Mouse (Mus musculus) heart, embryonic 14.5 days (tissue): ENCODE results near the gene Lhx3. TPM values are rescaled to one million over a fixed set of nuclear protein-coding genes. Genes with fewer than 3 reads are reported as not detected.

ENCODE experiments used
- ATAC-seq: fragments of 200-750 bp; cut with Nextera tagmentation; 2 replicates; pipeline ENCODE4 v1.8.0; 2017; ENCODE audit warnings: low read depth, moderate TSS enrichment; ENCODE audit not compliant: insufficient number of reproducible peaks, insufficient read depth, low FRiP score
- H3K27ac ChIP-seq, 2 experiments: fragments of 200-500 bp in 1 of 2; fragments of 300-500 bp in 1 of 2; sonication (generic) in 1 of 2; replicated peaks in 1 of 2; 2 replicates each; pipeline ENCODE4 v1.5.1; 2012 to 2014; ENCODE audit warnings: low read depth in 2 of 2, low read length in 2 of 2, control low read depth in 1 of 2, mild to moderate bottlenecking in 1 of 2, mixed read lengths in 1 of 2; ENCODE audit not compliant: control insufficient read depth in 1 of 2, insufficient read depth in 1 of 2
- H3K27me3 ChIP-seq: fragments of 300-500 bp; sonication (generic); 2 replicates; pipeline ENCODE4 v1.6.1; 2014; ENCODE audit warnings: mild to moderate bottlenecking, low read length, control low read depth; ENCODE audit not compliant: control insufficient read depth, insufficient read depth
- H3K36me3 ChIP-seq: fragments of 300-500 bp; sonication (generic); 2 replicates; pipeline ENCODE4 v1.6.1; 2014; ENCODE audit warnings: mild to moderate bottlenecking, control low read depth, low read length, mixed read lengths; ENCODE audit not compliant: control insufficient read depth, insufficient read depth
- H3K4me1 ChIP-seq, 2 experiments: fragments of 200-500 bp in 1 of 2; fragments of 300-500 bp in 1 of 2; sonication (generic) in 1 of 2; 2 replicates each; pipeline ENCODE4 v1.6.1; 2012 to 2014; ENCODE audit warnings: low read length in 2 of 2, control low read depth in 1 of 2, mixed read lengths in 1 of 2; ENCODE audit not compliant: control insufficient read depth in 2 of 2, insufficient read depth in 2 of 2
- H3K4me2 ChIP-seq: fragments of 300-500 bp; sonication (generic); 2 replicates; pipeline ENCODE4 v1.6.1; 2014; ENCODE audit warnings: mild to moderate bottlenecking, low read length
- H3K4me3 ChIP-seq, 2 experiments: fragments of 200-500 bp in 1 of 2; fragments of 300-500 bp in 1 of 2; sonication (generic) in 1 of 2; 2 replicates each; pipeline ENCODE4 v1.5.1; 2012 to 2014; ENCODE audit warnings: low read length in 2 of 2, mild to moderate bottlenecking in 2 of 2, control low read depth in 1 of 2, low read depth in 1 of 2, moderate library complexity in 1 of 2; ENCODE audit not compliant: control insufficient read depth in 1 of 2, insufficient read depth in 1 of 2
- H3K9ac ChIP-seq: fragments of 300-500 bp; sonication (generic); 2 replicates; pipeline ENCODE4 v1.6.1; 2014; ENCODE audit warnings: mild to moderate bottlenecking, low read length
- H3K9me3 ChIP-seq: fragments of 300-500 bp; sonication (generic); 2 replicates; pipeline ENCODE4 v1.6.1; 2016; ENCODE audit warnings: low read length, control low read depth; ENCODE audit not compliant: control insufficient read depth
- WGBS: fragments of 180-500 bp; shearing (Covaris S2); extraction: QIAGEN DNeasy Blood & Tissue Kit; methylation state at CpG from one replicate; pipeline ENCODE4 v1.1.7; 2014; 5-methylcytosine and 5-hydroxymethylcytosine counted together
- polyA plus RNA-seq: library from polyadenylated mRNA; unstranded; fragments of >200 nt; fragmentation: Nextera tagmentation; extraction: Ambion mirVana; gene quantifications from 2 replicates; pipeline ENCODE4 v1.2.1, GENCODE M21; 2014

Gene Lhx3
- polyA plus RNA-seq, 1 experiment from 2014 or later = not detected

DNA sequence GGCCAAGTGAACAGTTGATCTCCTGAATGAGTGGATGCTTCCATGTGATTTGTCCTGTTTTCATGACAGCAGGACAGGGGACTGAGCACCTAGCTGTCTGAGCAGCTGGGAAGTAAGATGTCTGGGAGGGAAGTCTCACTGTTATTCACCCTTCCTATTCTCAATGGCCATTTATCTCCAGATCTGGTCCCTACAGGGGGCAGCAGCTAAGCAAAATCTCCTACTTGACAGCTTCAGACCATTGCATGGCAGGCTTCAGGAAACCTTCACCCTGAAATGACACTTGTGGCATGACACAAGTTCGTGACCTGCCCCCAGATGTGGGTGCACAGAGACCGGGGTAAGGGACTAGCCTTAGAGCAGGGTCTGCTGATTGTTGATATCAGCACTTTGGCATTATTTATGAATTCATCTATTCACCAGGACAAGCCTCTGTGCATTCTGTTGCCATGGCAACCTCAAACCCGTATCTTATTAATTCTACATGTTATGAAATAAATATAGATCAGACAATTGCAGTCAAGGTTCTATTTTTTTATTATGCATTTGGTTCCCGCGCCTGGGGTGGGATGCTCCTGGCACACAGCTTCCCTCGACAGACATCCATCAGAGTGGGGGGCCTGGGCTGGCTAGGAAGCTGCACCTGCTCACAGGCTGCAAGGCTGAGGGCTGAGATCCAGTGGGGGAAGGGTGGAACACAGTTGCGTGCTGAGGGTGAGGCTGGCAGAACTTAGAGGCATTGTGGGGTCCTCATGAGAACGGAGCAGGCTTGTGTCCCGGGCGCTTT, 51.7 kb downstream of the Lhx3 start:
- 77% methylated on average over 10 of the region's 10 CpGs for WGBS
- H3K4me3 ChIP-seq = no peak overlapping the region
- no peak for ATAC-seq
- no peak overlapping the region for H3K27ac ChIP-seq
- no peaks in the 10 kb centered on the region for H3K4me1 ChIP-seq
- H3K4me2 ChIP-seq = no peak overlapping the region
- no peaks in the 10 kb centered on the region for H3K9me3 ChIP-seq
- H3K9ac ChIP-seq = no peak overlapping the region
- no peaks in the 10 kb centered on the region for H3K36me3 ChIP-seq
- H3K27me3 ChIP-seq = no peaks in the 10 kb centered on the region

DNA sequence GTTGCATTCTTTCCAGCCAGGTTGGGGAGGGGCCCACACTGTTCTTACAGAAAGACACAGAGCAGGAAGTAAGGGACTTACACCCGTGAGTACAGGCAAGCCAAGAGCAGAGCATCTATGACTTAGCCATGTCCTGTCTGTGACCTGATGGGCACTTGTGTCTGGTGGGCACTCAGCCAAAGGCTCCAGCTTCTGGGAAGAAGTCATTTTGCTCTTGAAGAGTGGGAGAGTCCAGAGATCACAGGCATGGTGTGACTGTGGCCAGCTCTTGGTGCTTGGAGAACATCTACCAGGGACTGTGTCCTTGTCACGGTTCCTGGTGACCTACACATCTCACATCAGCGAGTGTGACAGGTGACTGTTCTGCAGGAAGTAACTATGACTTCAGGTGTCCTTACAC, 52.4 kb downstream of the Lhx3 start:
- H3K9ac ChIP-seq = no peak overlapping the region
- H3K4me1 ChIP-seq = no peaks in the 10 kb centered on the region
- 48% methylated on average over 3 of the region's 3 CpGs for WGBS

GRCm38 (mm10) chr2:26154586-26154985, 53.5 kb downstream of the Lhx3 start:
- no peaks in the 10 kb centered on the region for H3K9me3 ChIP-seq
- no peaks in the 10 kb centered on the region for H3K27me3 ChIP-seq
- 53% methylated on average over 5 of the region's 5 CpGs for WGBS
- H3K4me1 ChIP-seq = no peaks in the 10 kb centered on the region
- no peak for ATAC-seq
- no peak overlapping the region for H3K9ac ChIP-seq
- no peak overlapping the region for H3K4me3 ChIP-seq
- no peak overlapping the region for H3K4me2 ChIP-seq
- no peak overlapping the region for H3K27ac ChIP-seq
- H3K36me3 ChIP-seq = no peaks in the 10 kb centered on the region

More for the DNA sequence above, 52.4 kb downstream of the Lhx3 start:
- Histone ChIP-seq H3K4me2 (no peak overlapping the region), H3K27me3 (no peaks in the 10 kb centered on the region), H3K36me3 (no peaks in the 10 kb centered on the region), H3K27ac (no peak overlapping the region), H3K4me3 (no peak overlapping the region), H3K9me3 (no peaks in the 10 kb centered on the region)
- no peak for ATAC-seq

GRCm38 (mm10) chr2:26153909-26154340, 54.2 kb downstream of the Lhx3 start:
- Histone ChIP-seq H3K9ac (no peak overlapping the region), H3K4me3 (no peak overlapping the region), H3K9me3 (no peaks in the 10 kb centered on the region), H3K4me2 (no peak overlapping the region), H3K36me3 (no peaks in the 10 kb centered on the region), H3K27me3 (no peaks in the 10 kb centered on the region), H3K27ac (no peak overlapping the region), H3K4me1 (no peaks in the 10 kb centered on the region)
- WGBS = 17% methylated on average over 4 of the region's 4 CpGs
- peak; percentile 28; the same call in 1 of the 2 replicates for ATAC-seq

DNA sequence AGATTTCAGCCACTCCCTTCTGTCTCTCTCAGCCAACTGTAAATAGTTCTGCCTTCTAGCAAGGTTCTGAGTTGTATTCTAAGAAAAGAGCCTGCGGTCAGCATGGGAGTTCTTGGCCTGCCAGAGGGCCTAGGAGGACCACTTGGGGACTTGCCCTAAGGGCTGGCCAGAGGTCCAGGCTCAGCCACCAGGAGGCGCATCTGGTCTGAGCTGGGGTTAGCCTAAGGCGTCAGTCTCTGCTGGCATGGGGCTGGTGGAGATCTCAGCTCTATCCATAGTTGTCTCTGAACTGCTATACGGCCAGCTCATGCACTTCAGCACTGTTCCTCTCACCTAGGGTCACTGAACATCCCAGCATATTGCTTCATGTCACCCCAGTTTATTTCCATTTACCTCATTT, 54.8 kb downstream of the Lhx3 start:
- no peaks in the 10 kb centered on the region for H3K9me3 ChIP-seq
- H3K36me3 ChIP-seq = no peaks in the 10 kb centered on the region
- no peak overlapping the region for H3K27ac ChIP-seq
- H3K27me3 ChIP-seq = no peaks in the 10 kb centered on the region
- H3K4me1 ChIP-seq = no peaks in the 10 kb centered on the region
- no peak overlapping the region for H3K9ac ChIP-seq
- no peak overlapping the region for H3K4me3 ChIP-seq
- ATAC-seq = no peak
- 32% methylated on average over 4 of the region's 4 CpGs for WGBS
- H3K4me2 ChIP-seq = no peak overlapping the region

Other genes starting within 250 kb of the Lhx3 start
- gene Camsap1, start 225.0 kb downstream of the Lhx3 start, polyA plus RNA-seq = 15.5 and 18.6 TPM in 2 replicates
- gene Ubac1, start 186.5 kb downstream of the Lhx3 start, polyA plus RNA-seq = 113 and 114 TPM in 2 replicates
- 6.2 and 6.9 TPM in 2 replicates for gene Nacc2, start 85.1 kb downstream of the Lhx3 start, polyA plus RNA-seq
- gene Qsox2, start 29.2 kb upstream of the Lhx3 start, polyA plus RNA-seq = 10.4 and 11.8 TPM in 2 replicates
- gene Ccdc187, start 86.3 kb upstream of the Lhx3 start, polyA plus RNA-seq = 0.16 and 0.24 TPM in 2 replicates
- gene Gpsm1, start 107.2 kb upstream of the Lhx3 start, polyA plus RNA-seq = 36.5 and 36.9 TPM in 2 replicates
- gene Dnlz, start 143.8 kb upstream of the Lhx3 start, polyA plus RNA-seq = 27.5 and 30.8 TPM in 2 replicates
- gene Card9, start 152.6 kb upstream of the Lhx3 start, polyA plus RNA-seq = 0.57 and 0.61 TPM in 2 replicates
- gene Snapc4, start 172.4 kb upstream of the Lhx3 start, polyA plus RNA-seq = 15.8 and 18.3 TPM in 2 replicates
- gene Entr1, start 181.0 kb upstream of the Lhx3 start, polyA plus RNA-seq = 67.7 and 75.6 TPM in 2 replicates
- 108 and 111 TPM in 2 replicates for gene Pmpca, start 181.1 kb upstream of the Lhx3 start, polyA plus RNA-seq
- 13.3 and 16.7 TPM in 2 replicates for gene Inpp5e, start 200.9 kb upstream of the Lhx3 start, polyA plus RNA-seq
- gene Sec16a, start 236.9 kb upstream of the Lhx3 start, polyA plus RNA-seq = 19.4 TPM in 2 replicates